Comparison of ENCODE assay signal across 8 mouse cellular contexts in genomic region chr17:94834446-94835117, GRCm38 (mm10).
DNase-seq lines count a peak whose midpoint lies in the region; ATAC-seq and TF ChIP-seq lines count a peak whose summit lies in the region.

No protein-coding gene starts in this region.

- ATAC-seq in forebrain, embryonic 12.5 days (ENCODE audit: low FRiP score) = peak; percentile 96
- ATAC-seq in heart, postnatal 0 days (ENCODE audit: insufficient read depth, low read depth) = peak; percentile 96
- peak; percentile 92 for ATAC-seq in liver, embryonic 16.5 days (ENCODE audit: low read depth)
- ATAC-seq in neural tube, embryonic 13.5 days (ENCODE audit: low read depth) = peak; percentile 99

- H3K9me3 ChIP-seq in E14TG2a.4 (ENCODE audit: low read length) = no peaks in the 10 kb centered on the region
- H3K9me3 ChIP-seq in forebrain, embryonic 12.5 days = no peaks in the 10 kb centered on the region
- 0 out of 2 replicates have a peak, but pooled peaks cover 6% of the 10 kb centered on the region for H3K9me3 ChIP-seq in heart, postnatal 0 days (replicated peaks; ENCODE audit: control insufficient read depth, low read length)
- H3K9me3 ChIP-seq in liver, embryonic 16.5 days (replicated peaks; ENCODE audit: control insufficient read depth, low read length) = no peaks in the 10 kb centered on the region
- H3K9me3 ChIP-seq in neural tube, embryonic 13.5 days = peaks cover 10% of the 10 kb centered on the region

- no peaks in the 10 kb centered on the region; the same call in 1 of the 2 replicates for H3K27me3 ChIP-seq in E14TG2a.4 (ENCODE audit: insufficient read depth, low read length)
- no peaks in the 10 kb centered on the region for H3K27me3 ChIP-seq in forebrain, embryonic 12.5 days
- H3K27me3 ChIP-seq in heart, postnatal 0 days (ENCODE audit: control insufficient read depth, insufficient read depth, low read length) = no peaks in the 10 kb centered on the region
- no peaks in the 10 kb centered on the region for H3K27me3 ChIP-seq in liver, embryonic 16.5 days (ENCODE audit: control insufficient read depth, insufficient read depth, low read depth, low read length)
- H3K27me3 ChIP-seq in neural tube, embryonic 13.5 days = no peaks in the 10 kb centered on the region
- no peaks in the 10 kb centered on the region for H3K27me3 ChIP-seq in testis, adult 2 months (ENCODE audit: control insufficient read depth, insufficient read depth, low read length)

- WGBS in forebrain, embryonic 12.5 days = 1% methylated on average over 20 of the region's 20 CpGs
- 2% methylated on average over 20 of the region's 20 CpGs for WGBS in heart, postnatal 0 days
- WGBS in liver, embryonic 16.5 days (ENCODE audit: insufficient replicate concordance) = under 1% methylated on average over 20 of the region's 20 CpGs
- WGBS in neural tube, embryonic 13.5 days = 2% methylated on average over 20 of the region's 20 CpGs

- peaks cover 19% of the 10 kb centered on the region for H3K4me1 ChIP-seq in E14TG2a.4 (replicated peaks; ENCODE audit: low read depth, low read length)
- peaks cover 14% of the 10 kb centered on the region for H3K4me1 ChIP-seq in forebrain, embryonic 12.5 days
- peaks cover 14% of the 10 kb centered on the region for H3K4me1 ChIP-seq in heart, postnatal 0 days (ENCODE audit: control insufficient read depth, insufficient read depth)
- H3K4me1 ChIP-seq in liver, embryonic 16.5 days (ENCODE audit: control insufficient read depth, low read depth, low read length) = peaks cover 3% of the 10 kb centered on the region; the same call in 1 of the 2 replicates
- H3K4me1 ChIP-seq in neural tube, embryonic 13.5 days (replicated peaks) = peaks cover 19% of the 10 kb centered on the region
- peaks cover 10% of the 10 kb centered on the region for H3K4me1 ChIP-seq in testis, adult 2 months (ENCODE audit: control insufficient read depth, insufficient read depth, low read length)

- peak; percentile 65; the same call in 1 of the 2 replicates for TF ChIP-seq POLR2A in testis, adult 2 months (IDR thresholded peaks at IDR 0.05; ENCODE audit: control insufficient read depth, low read depth, low read length)

- DNase-seq in c-Kit-positive CD71-positive TER-119-positive erythroid progenitor cells, embryonic 14.5 days (ENCODE audit: low spot score) = peak; percentile 70
- DNase-seq in heart, postnatal 0 days (ENCODE audit: low spot score) = peak; percentile 86
- DNase-seq in kidney, postnatal 4 days = peak; percentile 81 to 89

- H3K9ac ChIP-seq in forebrain, embryonic 12.5 days = peak overlapping the region; percentile 67
- peak overlapping the region; percentile 55 for H3K9ac ChIP-seq in heart, postnatal 0 days (replicated peaks; ENCODE audit: low read depth, low read length)
- peak overlapping the region; percentile 50 for H3K9ac ChIP-seq in liver, embryonic 16.5 days (ENCODE audit: low read depth, low read length)
- peak overlapping the region; percentile 77 for H3K9ac ChIP-seq in neural tube, embryonic 13.5 days

- TF ChIP-seq CTCF in E14TG2a.4 (conservative IDR thresholded peaks at IDR 0.05; ENCODE audit: low read length) = no peak
- no peak for TF ChIP-seq CTCF in heart, postnatal 0 days (IDR thresholded peaks at IDR 0.05; ENCODE audit: low read depth)
- TF ChIP-seq CTCF in testis, adult 2 months (IDR thresholded peaks at IDR 0.05; ENCODE audit: control insufficient read depth, insufficient read depth, insufficient replicate concordance, low read depth, low read length) = no peak

- H3K4me2 ChIP-seq in forebrain, embryonic 12.5 days = peak overlapping the region; percentile 71
- H3K4me2 ChIP-seq in heart, postnatal 0 days (ENCODE audit: low read depth, low read length) = peak overlapping the region; percentile 82
- H3K4me2 ChIP-seq in liver, embryonic 16.5 days (ENCODE audit: low read depth, low read length) = peak overlapping the region; percentile 71
- peak overlapping the region; percentile 82 for H3K4me2 ChIP-seq in neural tube, embryonic 13.5 days

- peak overlapping the region; percentile 79 for H3K27ac ChIP-seq in forebrain, embryonic 12.5 days
- peak overlapping the region; percentile 88 for H3K27ac ChIP-seq in heart, postnatal 0 days (ENCODE audit: low read depth)
- peak overlapping the region; percentile 63 for H3K27ac ChIP-seq in liver, embryonic 16.5 days (ENCODE audit: low read length)
- peak overlapping the region; percentile 82 for H3K27ac ChIP-seq in neural tube, embryonic 13.5 days (replicated peaks)
- H3K27ac ChIP-seq in testis, adult 2 months (ENCODE audit: control insufficient read depth, insufficient read depth, low read depth, low read length) = peak overlapping the region; percentile 76

- H3K4me3 ChIP-seq in E14TG2a.4 (replicated peaks; ENCODE audit: low read length) = peak overlapping the region; percentile 93
- H3K4me3 ChIP-seq in forebrain, embryonic 12.5 days (replicated peaks) = peak overlapping the region; percentile 56
- H3K4me3 ChIP-seq in heart, postnatal 0 days (ENCODE audit: low read depth, low read length) = peak overlapping the region; percentile 78
- peak overlapping the region; percentile 66 for H3K4me3 ChIP-seq in liver, embryonic 16.5 days (ENCODE audit: low read depth, low read length)
- H3K4me3 ChIP-seq in neural tube, embryonic 13.5 days = peak overlapping the region; percentile 64
- H3K4me3 ChIP-seq in testis, adult 2 months (ENCODE audit: control insufficient read depth, low read depth, low read length) = peak overlapping the region; percentile 96

- peaks cover 26% of the 10 kb centered on the region for H3K36me3 ChIP-seq in E14TG2a.4 (ENCODE audit: insufficient read depth, low read length)
- 0 out of 2 replicates have a peak, but pooled peaks cover 4% of the 10 kb centered on the region for H3K36me3 ChIP-seq in forebrain, embryonic 12.5 days (replicated peaks)
- H3K36me3 ChIP-seq in heart, postnatal 0 days (replicated peaks; ENCODE audit: control insufficient read depth, insufficient read depth, low read length) = no peaks in the 10 kb centered on the region
- no peaks in the 10 kb centered on the region for H3K36me3 ChIP-seq in liver, embryonic 16.5 days (ENCODE audit: control insufficient read depth, insufficient read depth)
- peaks cover 14% of the 10 kb centered on the region for H3K36me3 ChIP-seq in neural tube, embryonic 13.5 days
- no peaks in the 10 kb centered on the region for H3K36me3 ChIP-seq in testis, adult 2 months (ENCODE audit: control insufficient read depth, insufficient read depth, low read length)

- TF ChIP-seq EP300 in heart, postnatal 0 days (IDR thresholded peaks at IDR 0.05; ENCODE audit: low read depth) = no peak

Comparison
In these comparisons a context has a peak if more than half of its experiments do, and no peak if none do; other contexts are left out.
1. Peak in every context shown above with its lines: DNase-seq, ATAC-seq, H3K4me3 ChIP-seq and H3K27ac ChIP-seq.